Mouse (Mus musculus): ENCODE data around the gene Armc10.
"Not testable (repeated sequence)": the region's sequence is repeated elsewhere in the genome, so short reads cannot be mapped to it uniquely, and the experiment has no call there.

Gene Armc10

GRCm38 (mm10) chr5:21669307-21669706 is 23.7 kb downstream of the Armc10 start:
- DNase-seq: no peak

GRCm38 (mm10) chr5:21672812-21673635 is 27.4 kb downstream of the Armc10 start:
- peak; percentile 24 for DNase-seq

GRCm38 (mm10) chr5:21673742-21674141 is 28.1 kb downstream of the Armc10 start:
- no peak for DNase-seq

- DNase-seq: no peak
Measured at GRCm38 (mm10) chr5:21675019-21675418, 29.4 kb downstream of the Armc10 start.

- DNase-seq: no peak
Measured at GRCm38 (mm10) chr5:21675494-21675893, 29.9 kb downstream of the Armc10 start.

- DNase-seq: no peak
Measured at GRCm38 (mm10) chr5:21677939-21678338, 32.3 kb downstream of the Armc10 start.

GRCm38 (mm10) chr5:21678363-21678762 is 32.8 kb downstream of the Armc10 start:
- DNase-seq: no peak

GRCm38 (mm10) chr5:21680029-21680428 is 34.4 kb downstream of the Armc10 start:
- DNase-seq: no peak

GRCm38 (mm10) chr5:21680940-21681339 is 35.3 kb downstream of the Armc10 start:
- DNase-seq: no peak

GRCm38 (mm10) chr5:21683811-21684210 is 38.2 kb downstream of the Armc10 start:
- no peak for DNase-seq

- DNase-seq: no peak
Measured at GRCm38 (mm10) chr5:21685001-21685400, 39.4 kb downstream of the Armc10 start.

GRCm38 (mm10) chr5:21687042-21687441 is 41.4 kb downstream of the Armc10 start:
- no peak for DNase-seq

GRCm38 (mm10) chr5:21692230-21692629 is 46.6 kb downstream of the Armc10 start:
- no peak for DNase-seq

GRCm38 (mm10) chr5:21693372-21693870 is 47.8 kb downstream of the Armc10 start:
- no peak for DNase-seq

- no peak for DNase-seq
Measured at GRCm38 (mm10) chr5:21694854-21695490, 49.4 kb downstream of the Armc10 start.

- not testable (repeated sequence) for DNase-seq
Measured at GRCm38 (mm10) chr5:21699555-21699954, 53.9 kb downstream of the Armc10 start.

- no peak for DNase-seq
Measured at GRCm38 (mm10) chr5:21700272-21700821, 54.7 kb downstream of the Armc10 start.

- DNase-seq: no peak
Measured at GRCm38 (mm10) chr5:21700934-21701333, 55.3 kb downstream of the Armc10 start.

- peak; percentile 98 for DNase-seq
Measured at GRCm38 (mm10) chr5:21701351-21702008, 55.9 kb downstream of the Armc10 start, which contains the start of gene Napepld. TSS of gene Napepld (minus strand) at chr5:21701396.

- DNase-seq: no peak
Measured at GRCm38 (mm10) chr5:21702009-21702364, 56.4 kb downstream of the Armc10 start.

- DNase-seq: no peak
Measured at GRCm38 (mm10) chr5:21702873-21703475, 57.4 kb downstream of the Armc10 start.

- no peak for DNase-seq
Measured at GRCm38 (mm10) chr5:21703708-21704107, 58.1 kb downstream of the Armc10 start.

GRCm38 (mm10) chr5:21706546-21706945 is 60.9 kb downstream of the Armc10 start:
- DNase-seq: no peak

Measured in lung, postnatal 36 days (tissue).